Comparison of ENCODE assay signal across 10 mouse cellular contexts in the genomic region with DNA sequence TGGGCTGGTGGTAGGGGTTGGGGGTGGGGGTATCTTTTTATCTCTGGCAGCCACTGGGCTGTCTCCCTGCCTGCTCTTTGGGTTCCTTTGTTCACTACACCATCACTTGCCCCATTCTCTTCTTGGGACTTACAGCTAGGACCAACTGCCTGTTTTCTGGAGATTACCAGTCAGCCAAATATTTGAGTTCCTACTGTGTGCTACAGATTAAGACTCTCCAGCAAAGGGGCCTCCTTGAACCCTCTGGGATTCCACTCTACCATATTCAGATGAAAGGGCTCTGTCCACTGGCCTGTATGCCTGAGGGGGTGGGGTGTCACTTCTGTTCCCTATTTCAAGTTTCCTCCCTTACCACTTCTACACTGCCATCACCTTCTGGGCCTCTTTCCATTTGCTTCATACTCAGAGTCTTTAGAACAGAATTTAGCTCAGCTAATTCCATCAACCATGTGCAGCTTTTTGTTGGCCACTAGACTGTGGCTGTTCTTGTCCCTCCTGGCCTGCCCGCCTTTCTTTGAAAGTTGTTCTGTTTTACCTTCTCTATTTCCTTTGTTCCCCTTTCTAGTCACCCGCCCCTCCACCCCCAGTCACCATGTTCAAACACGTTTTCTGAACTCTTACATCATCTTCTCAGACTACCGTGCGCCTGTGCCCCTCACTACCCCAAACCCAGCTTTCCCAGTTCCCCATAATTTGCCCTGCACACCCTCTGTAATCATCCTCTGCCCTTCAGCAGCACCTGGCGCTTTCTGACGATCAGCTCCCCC.
DNase-seq lines count a peak whose midpoint lies in the region; ATAC-seq and TF ChIP-seq lines count a peak whose summit lies in the region.
"Had no signal": no experiment of that assay in that cellular context is flagged by ENCODE, and none has a peak within 500 bp of the region (broad histone marks: within the 10 kb centered on the region; RNA-seq: fewer than 3 reads in every experiment).

No protein-coding gene starts in this region.

- H3K36me3 ChIP-seq in lung, embryonic 15.5 days = no peaks in the 10 kb centered on the region
- H3K36me3 ChIP-seq in liver, embryonic 11.5 days (ENCODE audit: control insufficient read depth, insufficient read depth, low read length) = no peaks in the 10 kb centered on the region
- no peaks in the 10 kb centered on the region for H3K36me3 ChIP-seq in stomach, embryonic 14.5 days (ENCODE audit: control insufficient read depth, insufficient read depth, low read length)
- H3K36me3 ChIP-seq in forebrain, postnatal 0 days (ENCODE audit: insufficient read depth) = no peaks in the 10 kb centered on the region
- H3K36me3 ChIP-seq in midbrain, embryonic 15.5 days (replicated peaks) = no peaks in the 10 kb centered on the region

- H3K4me3 ChIP-seq in lung, embryonic 15.5 days = no peak overlapping the region
- H3K4me3 ChIP-seq in bone marrow macrophage, adult 2 months (ENCODE audit: insufficient read depth, low read length) = no peak overlapping the region
- no peak overlapping the region for H3K4me3 ChIP-seq in liver, embryonic 11.5 days (ENCODE audit: low read depth, low read length)
- H3K4me3 ChIP-seq in stomach, embryonic 14.5 days (ENCODE audit: low read depth, low read length) = no peak overlapping the region
- no peak overlapping the region for H3K4me3 ChIP-seq in forebrain, postnatal 0 days (ENCODE audit: low read depth, low read length)
- H3K4me3 ChIP-seq in midbrain, embryonic 15.5 days = no peak overlapping the region

- no peaks in the 10 kb centered on the region for H3K27me3 ChIP-seq in lung, embryonic 15.5 days
- no peaks in the 10 kb centered on the region for H3K27me3 ChIP-seq in liver, embryonic 11.5 days (replicated peaks; ENCODE audit: control insufficient read depth, insufficient read depth, low read length)
- H3K27me3 ChIP-seq in stomach, embryonic 14.5 days (ENCODE audit: control insufficient read depth, insufficient read depth, low read length) = no peaks in the 10 kb centered on the region
- no peaks in the 10 kb centered on the region for H3K27me3 ChIP-seq in forebrain, postnatal 0 days (ENCODE audit: insufficient read depth, low read length)
- no peaks in the 10 kb centered on the region for H3K27me3 ChIP-seq in midbrain, embryonic 15.5 days (replicated peaks)

- no peak for ATAC-seq in lung, embryonic 15.5 days (ENCODE audit: borderline replicate concordance, extremely low read depth, low FRiP score, low TSS enrichment)
- peak; percentile 82 for ATAC-seq in liver, embryonic 11.5 days (replicated peaks; ENCODE audit: low FRiP score)
- ATAC-seq in stomach, embryonic 14.5 days (ENCODE audit: insufficient number of reproducible peaks, insufficient read depth, low FRiP score, low read depth) = peak; percentile 42; the same call in 1 of the 2 replicates
- no peak for ATAC-seq in forebrain, postnatal 0 days
- ATAC-seq in midbrain, embryonic 15.5 days (replicated peaks) = no peak

- no peak for TF ChIP-seq POLR2A in bone marrow macrophage, adult 2 months (IDR thresholded peaks at IDR 0.05; ENCODE audit: borderline replicate concordance, low read depth, low read length)

- WGBS in lung, embryonic 15.5 days = 61% methylated on average over 7 of the region's 7 CpGs
- 46% methylated on average over 7 of the region's 7 CpGs for whole genome bisulfite sequencing in liver, embryonic 11.5 days
- WGBS in stomach, embryonic 14.5 days = 68% methylated on average over 7 of the region's 7 CpGs
- WGBS in forebrain, postnatal 0 days = 67% methylated on average over 7 of the region's 7 CpGs
- WGBS in midbrain, embryonic 15.5 days = 81% methylated on average over 7 of the region's 7 CpGs

- no peak overlapping the region for H3K9ac ChIP-seq in lung, embryonic 15.5 days
- H3K9ac ChIP-seq in liver, embryonic 11.5 days (ENCODE audit: low read depth, low read length) = peak overlapping the region; percentile 32
- no peak overlapping the region for H3K9ac ChIP-seq in stomach, embryonic 14.5 days (replicated peaks; ENCODE audit: low read depth, low read length)
- no peak overlapping the region for H3K9ac ChIP-seq in forebrain, postnatal 0 days
- H3K9ac ChIP-seq in midbrain, embryonic 15.5 days = no peak overlapping the region

- no peak for TF ChIP-seq CTCF in bone marrow macrophage, adult 2 months (IDR thresholded peaks at IDR 0.05; ENCODE audit: low read depth, low read length)
- no peak for TF ChIP-seq CTCF in forebrain, postnatal 0 days (IDR thresholded peaks at IDR 0.05; ENCODE audit: low read depth)

- no peak for DNase-seq in lung, postnatal 36 days
- no peak for DNase-seq in liver, embryonic 11.5 days (ENCODE audit: low spot score)
- DNase-seq in forebrain, postnatal 0 days = no peak
- DNase-seq: lung, adult 2 months; right cerebral cortex, adult 18-20 months; thymus, postnatal 25 days had no signal

- H3K27ac ChIP-seq in lung, embryonic 15.5 days = peak overlapping the region; percentile 25; the same call in 1 of the 2 replicates
- peak overlapping the region; percentile 33 for H3K27ac ChIP-seq in bone marrow macrophage, adult 2 months (ENCODE audit: insufficient read depth, low read depth, low read length)
- peak overlapping the region; percentile 92 for H3K27ac ChIP-seq in liver, embryonic 11.5 days (ENCODE audit: low read depth, low read length)
- peak overlapping the region; percentile 59; the same call in 1 of the 2 replicates for H3K27ac ChIP-seq in stomach, embryonic 14.5 days (ENCODE audit: low read length)
- H3K27ac ChIP-seq in forebrain, postnatal 0 days (ENCODE audit: low read depth, low read length) = no peak overlapping the region
- no peak overlapping the region for H3K27ac ChIP-seq in midbrain, embryonic 15.5 days

- peaks cover 43% of the 10 kb centered on the region; the same call in 1 of the 2 replicates for H3K4me1 ChIP-seq in lung, embryonic 15.5 days
- peaks cover 43% of the 10 kb centered on the region for H3K4me1 ChIP-seq in bone marrow macrophage, adult 2 months (ENCODE audit: control insufficient read depth, insufficient read depth, low read length)
- peaks cover 86% of the 10 kb centered on the region for H3K4me1 ChIP-seq in liver, embryonic 11.5 days (replicated peaks; ENCODE audit: control insufficient read depth, insufficient read depth, low read length)
- 0 out of 2 replicates have a peak, but pooled peaks cover 13% of the 10 kb centered on the region for H3K4me1 ChIP-seq in stomach, embryonic 14.5 days (ENCODE audit: control insufficient read depth, insufficient read depth, low read length)
- no peaks in the 10 kb centered on the region for H3K4me1 ChIP-seq in forebrain, postnatal 0 days (ENCODE audit: insufficient read depth)
- no peaks in the 10 kb centered on the region for H3K4me1 ChIP-seq in midbrain, embryonic 15.5 days

- no peak overlapping the region for H3K4me2 ChIP-seq in lung, embryonic 15.5 days
- peak overlapping the region; percentile 44 for H3K4me2 ChIP-seq in liver, embryonic 11.5 days
- no peak overlapping the region for H3K4me2 ChIP-seq in stomach, embryonic 14.5 days (replicated peaks; ENCODE audit: low read depth, low read length)
- H3K4me2 ChIP-seq in forebrain, postnatal 0 days (ENCODE audit: low read depth) = no peak overlapping the region
- H3K4me2 ChIP-seq in midbrain, embryonic 15.5 days = no peak overlapping the region

- H3K9me3 ChIP-seq in lung, embryonic 15.5 days = no peaks in the 10 kb centered on the region
- no peaks in the 10 kb centered on the region for H3K9me3 ChIP-seq in liver, embryonic 11.5 days (ENCODE audit: control insufficient read depth, low read length)
- no peaks in the 10 kb centered on the region for H3K9me3 ChIP-seq in stomach, embryonic 14.5 days (ENCODE audit: control insufficient read depth, low read depth, low read length)
- no peaks in the 10 kb centered on the region for H3K9me3 ChIP-seq in forebrain, postnatal 0 days (ENCODE audit: low read length)
- no peaks in the 10 kb centered on the region for H3K9me3 ChIP-seq in midbrain, embryonic 15.5 days

Comparison
In these comparisons a context has a peak if more than half of its experiments do, and no peak if none do; other contexts are left out.
1. ATAC-seq: peak in liver, embryonic 11.5 days (single experiment) and stomach, embryonic 14.5 days (single experiment); none in lung, embryonic 15.5 days (single experiment), forebrain, postnatal 0 days (single experiment) and midbrain, embryonic 15.5 days (single experiment).
2. H3K27ac ChIP-seq: peak in lung, embryonic 15.5 days (single experiment), bone marrow macrophage, adult 2 months (single experiment), liver, embryonic 11.5 days (single experiment) and stomach, embryonic 14.5 days (single experiment); none in forebrain, postnatal 0 days (single experiment) and midbrain, embryonic 15.5 days (single experiment).